Mouse (Mus musculus): ENCODE measurements around the gene Lpar2.

GRCm38 (mm10) chr8:69799946-69800345, 22.3 kb upstream of the Lpar2 start:
- TF ChIP-seq GATA1 (IDR thresholded peaks at IDR 0.05; ENCODE audit: borderline replicate concordance, low read length) (no peak), FLI1 (IDR thresholded peaks at IDR 0.05; ENCODE audit: low read length) (no peak)

Measured in megakaryocyte, embryonic 14.5 days (primary cell).